Mouse (Mus musculus): ENCODE measurements around the gene Tmem39b.
"Not testable (repeated sequence)": the region's sequence is repeated elsewhere in the genome, so short reads cannot be mapped to it uniquely, and the experiment has no call there.

Tmem39b gene

GRCm38 (mm10) chr4:129696158-129696985, at the start of gene Tmem39b:
Tmem39b (minus strand) TSS chr4:129696838.
- in situ Hi-C loops (cut with MboI, MseI): no loop called here

- in situ Hi-C loops (cut with MboI, MseI): no loop called here
These were observed 49.5 kb upstream of the Tmem39b start for GRCm38 (mm10) chr4:129746106-129746505.

- in situ Hi-C loops (cut with MboI, MseI): no loop called here
These were observed 46.9 kb upstream of the Tmem39b start for GRCm38 (mm10) chr4:129743494-129743893.

- in situ Hi-C loops (cut with MboI, MseI): no loop called here
These were observed 46.4 kb upstream of the Tmem39b start for GRCm38 (mm10) chr4:129743010-129743390.

- in situ Hi-C loops (cut with MboI, MseI): no loop called here
These were observed 45.8 kb upstream of the Tmem39b start, which contains the start of gene Khdrbs1 for GRCm38 (mm10) chr4:129742232-129743009. Khdrbs1 (minus strand) TSS chr4:129742303.

- in situ Hi-C loops (cut with MboI, MseI): no loop called here
These were observed 45.3 kb upstream of the Tmem39b start for GRCm38 (mm10) chr4:129741974-129742231.

- in situ Hi-C loops (cut with MboI, MseI): no loop called here
These were observed 44.8 kb upstream of the Tmem39b start for GRCm38 (mm10) chr4:129741251-129741973.

- in situ Hi-C loops (cut with MboI, MseI): no loop called here
These were observed 42.5 kb upstream of the Tmem39b start for GRCm38 (mm10) chr4:129739111-129739645.

- in situ Hi-C loops (cut with MboI, MseI): no loop called here
These were observed 39.5 kb upstream of the Tmem39b start for GRCm38 (mm10) chr4:129736173-129736572.

- in situ Hi-C loops (cut with MboI, MseI): not testable (repeated sequence)
These were observed 38.8 kb upstream of the Tmem39b start for GRCm38 (mm10) chr4:129735485-129735884.

GRCm38 (mm10) chr4:129731423-129731822, 34.8 kb upstream of the Tmem39b start:
- in situ Hi-C loops (cut with MboI, MseI): no loop called here

- in situ Hi-C loops (cut with MboI, MseI): no loop called here
These were observed 19.7 kb upstream of the Tmem39b start for GRCm38 (mm10) chr4:129716310-129716709.

- in situ Hi-C loops (cut with MboI, MseI): loop anchor here in 1 of 2 experiments (10.0 kb wide), 1 partner anchor 125 kb away; no protein-coding TSS in a partner anchor
These were observed 13.0 kb upstream of the Tmem39b start for GRCm38 (mm10) chr4:129709486-129710129.

- in situ Hi-C loops (cut with MboI, MseI): loop anchor here in 1 of 2 experiments (10.0 kb wide), 1 partner anchor 128 kb away; no protein-coding TSS in a partner anchor
These were observed 10.1 kb upstream of the Tmem39b start for GRCm38 (mm10) chr4:129706750-129707149.

GRCm38 (mm10) chr4:129702454-129702853, 5.8 kb upstream of the Tmem39b start:
- in situ Hi-C loops (cut with MboI, MseI): loop anchor here in 1 of 2 experiments (10.0 kb wide), 1 partner anchor 132 kb away; no protein-coding TSS in a partner anchor

GRCm38 (mm10) chr4:129701503-129702377, 5.1 kb upstream of the Tmem39b start:
- in situ Hi-C loops (cut with MboI, MseI): loop anchor here in 1 of 2 experiments (10.0 kb wide), 1 partner anchor 133 kb away; no protein-coding TSS in a partner anchor

GRCm38 (mm10) chr4:129700661-129701060, 4.0 kb upstream of the Tmem39b start:
- in situ Hi-C loops (cut with MboI, MseI): loop anchor here in 1 of 2 experiments (10.0 kb wide), 1 partner anchor 134 kb away; no protein-coding TSS in a partner anchor

GRCm38 (mm10) chr4:129700216-129700615, 3.6 kb upstream of the Tmem39b start:
- in situ Hi-C loops (cut with MboI, MseI): loop anchor here in 1 of 2 experiments (10.0 kb wide), 1 partner anchor 135 kb away; no protein-coding TSS in a partner anchor

GRCm38 (mm10) chr4:129697191-129697590, 553 bp upstream of the Tmem39b start:
- in situ Hi-C loops (cut with MboI, MseI): no loop called here

GRCm38 (mm10) chr4:129695815-129696157, 852 bp downstream of the Tmem39b start:
- in situ Hi-C loops (cut with MboI, MseI): no loop called here

Data from T-helper 17 cell (primary cell).